Comparison of ENCODE assay signal across 18 mouse cellular contexts in genomic region chr7:63910225-63910624, GRCm38 (mm10). TPM values are rescaled to one million over a fixed set of nuclear protein-coding genes. Genes with fewer than 3 reads are reported as not detected.
DNase-seq lines count a peak whose midpoint lies in the region; ATAC-seq and TF ChIP-seq lines count a peak whose summit lies in the region.
"Had no signal": no experiment of that assay in that cellular context is flagged by ENCODE, and none has a peak within 500 bp of the region (broad histone marks: within the 10 kb centered on the region; RNA-seq: fewer than 3 reads in every experiment).

No protein-coding gene starts in this region.

- H3K27me3 ChIP-seq in heart, embryonic 15.5 days = no peaks in the 10 kb centered on the region
- no peaks in the 10 kb centered on the region for H3K27me3 ChIP-seq in G1E (ENCODE audit: insufficient read depth, low read length)
- H3K27me3 ChIP-seq in liver, postnatal 0 days (ENCODE audit: insufficient read depth, low read length) = no peaks in the 10 kb centered on the region
- H3K27me3 ChIP-seq: hindbrain, embryonic 15.5 days; limb, embryonic 15.5 days had no signal

- no peak for TF ChIP-seq CTCF in left cerebral cortex, adult 2 months (IDR thresholded peaks at IDR 0.05)
- TF ChIP-seq CTCF in G1E (IDR thresholded peaks at IDR 0.05; ENCODE audit: low read depth, low read length) = no peak
- no peak for TF ChIP-seq CTCF in liver, postnatal 0 days (IDR thresholded peaks at IDR 0.05; ENCODE audit: low read depth)

- H3K9me3 ChIP-seq in heart, embryonic 15.5 days (replicated peaks) = no peaks in the 10 kb centered on the region
- H3K9me3 ChIP-seq in G1E (replicated peaks) = no peaks in the 10 kb centered on the region
- H3K9me3 ChIP-seq in liver, postnatal 0 days (ENCODE audit: low read length) = no peaks in the 10 kb centered on the region
- H3K9me3 ChIP-seq: hindbrain, embryonic 15.5 days; limb, embryonic 15.5 days had no signal

- H3K4me1 ChIP-seq in heart, embryonic 15.5 days (replicated peaks) = peaks cover 72% of the 10 kb centered on the region
- H3K4me1 ChIP-seq in G1E (ENCODE audit: insufficient read depth, low read depth, low read length) = peaks cover 95% of the 10 kb centered on the region
- H3K4me1 ChIP-seq in liver, postnatal 0 days (ENCODE audit: insufficient read depth) = peaks cover 92% of the 10 kb centered on the region

- no peak for DNase-seq in heart, postnatal 25 days (ENCODE audit: low spot score)
- no peak for DNase-seq in left cerebral cortex, adult 2 months (ENCODE audit: extremely low spot score in 1 of 2, low spot score in 2 of 2)
- no peak for DNase-seq in left cerebral cortex, postnatal 25 days (ENCODE audit: low spot score in 2 of 2)
- DNase-seq in G1E (ENCODE audit: low spot score) = no peak
- no peak for DNase-seq in liver, postnatal 0 days
- DNase-seq in right cerebral cortex, postnatal 4 days = no peak
- DNase-seq in cerebellum, adult 11-12 months = no peak
- DNase-seq: forebrain, postnatal 0 days; gastrocnemius, postnatal 36 days; thymus, postnatal 25 days had no signal

- H3K4me3 ChIP-seq in heart, embryonic 15.5 days = no peak overlapping the region
- H3K4me3 ChIP-seq in left cerebral cortex, adult 2 months = no peak overlapping the region
- peak overlapping the region; percentile 45; the same call in 1 of the 2 replicates for H3K4me3 ChIP-seq in G1E (ENCODE audit: low read depth, low read length)
- no peak overlapping the region for H3K4me3 ChIP-seq in liver, postnatal 0 days (ENCODE audit: low read depth, low read length)
- H3K4me3 ChIP-seq: hindbrain, embryonic 15.5 days; limb, embryonic 15.5 days had no signal

- TF ChIP-seq EP300 in liver, postnatal 0 days (IDR thresholded peaks at IDR 0.05; ENCODE audit: low read depth) = no peak

- no peaks in the 10 kb centered on the region for H3K36me3 ChIP-seq in heart, embryonic 15.5 days
- H3K36me3 ChIP-seq in G1E (replicated peaks) = peaks cover 55% of the 10 kb centered on the region
- peaks cover 5% of the 10 kb centered on the region; the same call in 1 of the 2 replicates for H3K36me3 ChIP-seq in liver, postnatal 0 days (replicated peaks; ENCODE audit: insufficient read depth, low read length)
- H3K36me3 ChIP-seq: hindbrain, embryonic 15.5 days; limb, embryonic 15.5 days had no signal

- intact Hi-C loops in heart, postnatal 25 days (cut with DNase I) = loop anchor here (2.0 kb wide), 1 partner anchor 27 kb away; no protein-coding TSS in a partner anchor
- intact Hi-C loops in left cerebral cortex, adult 2 months (cut with DNase I) = no loop called here
- intact Hi-C loops in left cerebral cortex, postnatal 25 days (cut with DNase I) = no loop called here

- ATAC-seq in heart, embryonic 15.5 days (replicated peaks; ENCODE audit: insufficient number of reproducible peaks, insufficient read depth, low FRiP score, low read depth) = no peak
- ATAC-seq in G1E (ENCODE audit: extremely low read depth, insufficient number of reproducible peaks, low FRiP score, poor library complexity, severe bottlenecking) = no peak
- ATAC-seq in liver, postnatal 0 days = no peak
- ATAC-seq: forebrain, postnatal 0 days had no signal

- 55% methylated on average over 5 of the region's 5 CpGs for WGBS in heart, embryonic 15.5 days
- WGBS in liver, postnatal 0 days (ENCODE audit: insufficient replicate concordance) = 67% methylated on average over 5 of the region's 5 CpGs

- no peak overlapping the region for H3K4me2 ChIP-seq in heart, embryonic 15.5 days
- peak overlapping the region; percentile 58; the same call in 1 of the 2 replicates for H3K4me2 ChIP-seq in liver, postnatal 0 days (ENCODE audit: low read depth, low read length)
- H3K4me2 ChIP-seq: hindbrain, embryonic 15.5 days; limb, embryonic 15.5 days had no signal

- peak overlapping the region; percentile 75 for H3K27ac ChIP-seq in heart, embryonic 15.5 days
- H3K27ac ChIP-seq in left cerebral cortex, adult 2 months = peak overlapping the region; percentile 81
- peak overlapping the region; percentile 99 for H3K27ac ChIP-seq in liver, postnatal 0 days (ENCODE audit: low read depth)
- H3K27ac ChIP-seq: hindbrain, embryonic 15.5 days had no signal

- no peak overlapping the region for H3K9ac ChIP-seq in heart, embryonic 15.5 days
- peak overlapping the region; percentile 50 for H3K9ac ChIP-seq in liver, postnatal 0 days (replicated peaks)
- H3K9ac ChIP-seq: forebrain, postnatal 0 days; hindbrain, embryonic 15.5 days; limb, embryonic 15.5 days had no signal

RNA-seq across cellular contexts. Expression of gene E030018B13Rik, which starts 6.4 kb away (rescaled TPM):
- 0.14 and 0.20 TPM in 2 replicates for polyA plus RNA-seq in heart, embryonic 15.5 days (2015; fragmentation: Nextera tagmentation; extraction: Ambion mirVana)
- total RNA-seq in heart, postnatal 25 days (2021) = not detected
- total RNA-seq in left cerebral cortex, adult 2 months (2021) = not detected
- not detected for total RNA-seq in left cerebral cortex, postnatal 25 days (2021)
- total RNA-seq in G1E (2014; fragmentation: Nextera tagmentation) = not detected in 2 replicates
- not detected in 2 replicates for total RNA-seq in G1E (2017)
- not detected in 2 replicates for polyA plus RNA-seq in G1E (2012)
- 0.14 TPM in 1 of 2 replicates, not detected in the other for polyA plus RNA-seq in liver, postnatal 0 days (2015; fragmentation: Nextera tagmentation; extraction: Ambion mirVana)
- total RNA-seq: adrenal gland, adult 2 months; forebrain, postnatal 0 days; gastrocnemius, postnatal 36 days; left cerebral cortex, adult 18-20 months; monocyte, adult 5-6 weeks; neutrophil, adult 5-6 weeks had no signal
- polyA plus RNA-seq: adrenal gland, adult 2 months; embryonic facial prominence, embryonic 14.5 days; forebrain, postnatal 0 days; hindbrain, embryonic 15.5 days; limb, embryonic 15.5 days had no signal

RNA-seq across cellular contexts. Expression of gene Klf13, which starts 28.5 kb away (rescaled TPM):
- polyA plus RNA-seq in heart, embryonic 15.5 days (2015; fragmentation: Nextera tagmentation; extraction: Ambion mirVana) = 23.4 and 25.6 TPM in 2 replicates
- 10 to 100 TPM; 43.8 to 63.8 TPM for total RNA-seq in heart, postnatal 25 days (2021)
- total RNA-seq in left cerebral cortex, adult 2 months (2021) = 100 to 1,000 TPM; 179 to 199 TPM
- 100 to 1,000 TPM; 161 to 167 TPM for total RNA-seq in left cerebral cortex, postnatal 25 days (2021)
- 86.9 and 89.5 TPM in 2 replicates for total RNA-seq in G1E (2014; fragmentation: Nextera tagmentation)
- total RNA-seq in G1E (2017) = 14.6 and 16.3 TPM in 2 replicates
- 57.2 and 68.1 TPM in 2 replicates for polyA plus RNA-seq in G1E (2012)
- polyA plus RNA-seq in liver, postnatal 0 days (2015; fragmentation: Nextera tagmentation; extraction: Ambion mirVana) = 25.5 and 25.7 TPM in 2 replicates
